Mouse (Mus musculus): ENCODE measurements at regions not wholly inside any gene's neighbourhood (a gene's known extent, or its start where the extent isn't known, plus 50 kb on each side); places are given as distances from the start of the nearest gene placed in this dataset.
A peak's percentile ranks its signal among the peaks of the same experiment; 100 is the strongest.

DNA sequence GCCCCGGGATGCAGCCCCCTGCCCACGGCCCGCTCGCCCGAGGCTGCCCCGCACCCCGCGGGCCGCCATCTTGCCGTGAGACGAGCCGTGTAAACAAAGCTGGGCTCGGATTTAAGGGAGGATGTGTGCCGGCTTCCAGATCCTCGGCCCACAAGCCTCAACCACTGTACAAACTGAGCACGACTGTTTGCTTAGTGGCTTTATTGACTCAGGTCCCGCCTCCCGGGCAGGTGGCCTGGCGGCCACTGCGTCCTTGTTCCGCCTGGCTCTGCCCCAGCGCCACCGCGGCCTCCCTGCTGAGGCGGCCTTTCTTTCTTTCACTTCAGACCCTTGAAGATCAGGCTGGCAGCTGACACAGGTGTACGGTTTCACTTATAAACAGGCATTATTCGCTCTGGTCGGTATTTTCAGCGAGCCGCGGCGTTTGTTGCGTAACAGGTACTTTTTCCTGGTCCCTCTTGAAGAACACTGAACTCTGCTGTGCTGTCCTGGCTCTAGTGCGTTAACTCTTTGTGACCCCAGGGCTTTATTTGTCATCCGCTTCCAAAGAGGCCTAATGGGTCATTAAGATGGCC, 128.1 kb upstream of the Zfp706 start:
- peak overlapping the region; percentile 76 for H3K27ac ChIP-seq (ENCODE audit: low read length)
- H3K4me2 ChIP-seq (ENCODE audit: low read depth, low read length) = peak overlapping the region; percentile 79
- H3K9ac ChIP-seq (ENCODE audit: low read depth, low read length) = peak overlapping the region; percentile 57
- 4% methylated on average over 35 of the region's 35 CpGs for WGBS (ENCODE audit: insufficient replicate concordance)
- peak overlapping the region; percentile 67 for H3K4me3 ChIP-seq (ENCODE audit: low read depth, low read length)
- H3K4me1 ChIP-seq (ENCODE audit: control insufficient read depth, low read depth, low read length) = no peaks in the 10 kb centered on the region
- no peaks in the 10 kb centered on the region for H3K27me3 ChIP-seq (ENCODE audit: control insufficient read depth, insufficient read depth, low read depth, low read length)
- H3K36me3 ChIP-seq (ENCODE audit: control insufficient read depth, insufficient read depth) = no peaks in the 10 kb centered on the region
- ATAC-seq (ENCODE audit: low read depth) = peak; percentile 90
- H3K9me3 ChIP-seq (replicated peaks; ENCODE audit: control insufficient read depth, low read length) = no peaks in the 10 kb centered on the region

DNA sequence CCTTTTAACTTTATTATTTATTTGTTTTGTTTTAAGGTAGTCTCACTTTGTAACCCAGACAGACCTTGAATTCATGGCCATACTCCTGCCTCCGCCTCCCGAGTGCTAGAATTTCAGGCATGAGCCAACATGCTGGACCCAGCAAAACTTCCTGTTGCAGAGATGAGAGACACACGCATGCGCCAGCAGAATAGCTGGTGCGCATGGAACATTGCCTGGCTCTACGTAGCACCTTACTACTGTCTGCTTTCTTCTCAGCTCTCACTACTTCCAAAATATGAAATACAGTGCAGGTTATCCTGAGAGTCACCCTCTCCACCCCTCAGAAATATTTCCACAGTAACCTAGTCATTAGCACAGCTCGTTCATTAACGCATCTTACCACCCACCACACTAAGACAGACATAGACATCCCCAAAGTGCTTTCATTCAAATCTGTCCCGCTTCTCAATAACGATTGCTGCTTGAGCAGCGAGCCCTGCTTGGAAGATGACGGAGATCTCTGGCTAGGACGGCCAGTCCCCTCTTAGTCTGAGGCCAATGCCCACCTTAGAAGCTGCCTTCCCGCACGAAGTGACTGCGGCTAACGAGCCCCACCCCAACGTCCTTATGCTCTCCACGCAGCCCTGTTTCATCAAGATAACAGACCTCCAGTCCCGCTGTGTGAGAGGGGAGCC, 127.5 kb upstream of the Zfp706 start:
- Histone ChIP-seq H3K27me3 (ENCODE audit: control insufficient read depth, insufficient read depth, low read depth, low read length) (no peaks in the 10 kb centered on the region), H3K36me3 (ENCODE audit: control insufficient read depth, insufficient read depth) (no peaks in the 10 kb centered on the region), H3K9ac (ENCODE audit: low read depth, low read length) (peak overlapping the region; percentile 57), H3K4me3 (ENCODE audit: low read depth, low read length) (peak overlapping the region; percentile 67), H3K4me1 (ENCODE audit: control insufficient read depth, low read depth, low read length) (no peaks in the 10 kb centered on the region), H3K4me2 (ENCODE audit: low read depth, low read length) (peak overlapping the region; percentile 79), H3K27ac (ENCODE audit: low read length) (peak overlapping the region; percentile 76), H3K9me3 (replicated peaks; ENCODE audit: control insufficient read depth, low read length) (no peaks in the 10 kb centered on the region)
- 31% methylated on average over 20 of the region's 20 CpGs for WGBS (ENCODE audit: insufficient replicate concordance)
- 0 out of 2 replicates have a peak, but pooled peaks have one; percentile 12 for ATAC-seq (ENCODE audit: low read depth)

DNA sequence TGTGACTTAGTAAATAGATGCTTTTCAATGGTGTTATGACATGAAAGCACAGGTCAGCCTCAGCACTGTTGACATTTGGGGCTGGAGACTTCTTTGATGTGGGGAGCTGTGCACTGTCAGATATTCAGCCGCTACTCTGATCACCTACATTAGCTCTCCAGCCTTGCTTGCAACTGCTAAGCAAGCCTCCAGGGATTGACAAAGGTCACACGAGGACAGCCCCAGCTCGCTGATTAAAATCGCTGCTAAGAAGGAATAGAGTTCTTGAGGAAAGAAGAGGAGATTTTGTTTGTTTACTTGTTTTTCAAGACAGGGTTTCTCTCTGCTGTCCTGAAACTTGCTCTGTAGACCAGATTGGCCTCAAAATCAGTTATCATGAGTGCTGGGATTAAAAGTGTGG, 126.8 kb upstream of the Zfp706 start:
- Histone ChIP-seq H3K9ac (ENCODE audit: low read depth, low read length) (no peak overlapping the region), H3K27ac (ENCODE audit: low read length) (no peak overlapping the region), H3K9me3 (replicated peaks; ENCODE audit: control insufficient read depth, low read length) (no peaks in the 10 kb centered on the region), H3K27me3 (ENCODE audit: control insufficient read depth, insufficient read depth, low read depth, low read length) (no peaks in the 10 kb centered on the region), H3K36me3 (ENCODE audit: control insufficient read depth, insufficient read depth) (no peaks in the 10 kb centered on the region), H3K4me3 (ENCODE audit: low read depth, low read length) (no peak overlapping the region), H3K4me2 (ENCODE audit: low read depth, low read length) (no peak overlapping the region), H3K4me1 (ENCODE audit: control insufficient read depth, low read depth, low read length) (no peaks in the 10 kb centered on the region)
- WGBS (ENCODE audit: insufficient replicate concordance) = 52% methylated on average over 4 of the region's 4 CpGs
- ATAC-seq (ENCODE audit: low read depth) = no peak

DNA sequence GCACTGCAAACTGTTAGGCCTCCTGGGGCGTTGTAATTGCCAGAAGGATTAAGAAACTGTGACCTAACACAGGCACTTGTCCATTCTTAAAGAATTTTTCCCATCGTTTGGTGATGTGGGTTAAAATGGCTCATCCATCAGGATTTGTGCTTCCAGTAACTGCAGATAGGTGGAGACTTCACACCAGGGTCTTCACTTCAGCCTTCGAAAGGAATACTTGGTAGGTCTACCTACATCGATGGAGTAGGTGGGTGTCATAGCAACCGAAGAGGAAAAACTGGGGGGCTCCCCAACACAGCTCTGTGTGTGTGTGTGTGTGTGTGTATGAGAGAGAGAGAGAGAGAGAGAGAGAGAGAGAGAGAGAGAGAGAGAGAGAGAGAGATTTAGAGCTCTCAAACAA, 126.3 kb upstream of the Zfp706 start:
- H3K9me3 ChIP-seq (replicated peaks; ENCODE audit: control insufficient read depth, low read length) = no peaks in the 10 kb centered on the region
- H3K27me3 ChIP-seq (ENCODE audit: control insufficient read depth, insufficient read depth, low read depth, low read length) = no peaks in the 10 kb centered on the region
- no peak overlapping the region for H3K4me3 ChIP-seq (ENCODE audit: low read depth, low read length)
- no peak overlapping the region for H3K9ac ChIP-seq (ENCODE audit: low read depth, low read length)
- no peak overlapping the region for H3K27ac ChIP-seq (ENCODE audit: low read length)
- H3K4me2 ChIP-seq (ENCODE audit: low read depth, low read length) = no peak overlapping the region
- H3K4me1 ChIP-seq (ENCODE audit: control insufficient read depth, low read depth, low read length) = no peaks in the 10 kb centered on the region
- no peak for ATAC-seq (ENCODE audit: low read depth)
- H3K36me3 ChIP-seq (ENCODE audit: control insufficient read depth, insufficient read depth) = no peaks in the 10 kb centered on the region
- WGBS (ENCODE audit: insufficient replicate concordance) = 49% methylated on average over 5 of the region's 5 CpGs

DNA sequence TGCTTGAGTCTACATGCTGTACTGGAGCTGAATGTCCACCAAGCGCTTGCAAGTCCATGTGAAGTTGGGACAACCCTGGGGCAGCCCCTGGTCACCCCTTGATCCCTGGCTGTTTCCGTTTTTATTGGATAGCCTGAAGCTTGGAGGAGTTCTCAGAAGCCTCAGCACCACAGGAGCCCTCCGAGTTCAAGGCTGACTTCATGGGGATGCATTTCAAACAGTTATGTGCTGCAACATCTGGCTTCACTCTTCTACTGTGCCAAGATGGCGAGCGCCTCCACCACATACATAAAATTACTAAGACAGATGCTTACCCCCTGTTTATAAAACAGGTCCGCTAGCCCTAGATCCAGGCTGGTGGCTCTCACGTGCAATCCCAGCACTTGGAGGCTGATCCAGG, 120.1 kb upstream of the Zfp706 start:
- 64% methylated on average over 7 of the region's 7 CpGs for WGBS (ENCODE audit: insufficient replicate concordance)
- no peak for ATAC-seq (ENCODE audit: low read depth)

DNA sequence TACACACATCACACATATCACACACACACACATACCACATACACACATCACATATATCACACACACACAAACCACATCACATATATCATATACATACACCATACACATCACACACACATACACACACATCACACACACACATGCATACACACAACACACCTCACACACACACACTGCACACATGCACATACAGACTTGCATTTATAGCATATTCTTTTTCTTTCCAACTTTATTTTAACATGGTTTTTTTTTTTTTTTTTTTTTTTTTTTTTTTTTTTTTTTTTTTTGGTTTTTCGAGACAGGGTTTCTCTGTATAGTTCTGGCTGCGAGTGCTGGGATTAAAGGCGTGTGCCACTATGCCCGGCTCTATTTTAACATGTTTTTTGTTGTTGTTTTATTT, 119.6 kb upstream of the Zfp706 start:
- Histone ChIP-seq H3K9ac (ENCODE audit: low read depth, low read length) (no peak overlapping the region), H3K27ac (ENCODE audit: low read length) (no peak overlapping the region), H3K36me3 (ENCODE audit: control insufficient read depth, insufficient read depth) (no peaks in the 10 kb centered on the region), H3K4me1 (ENCODE audit: control insufficient read depth, low read depth, low read length) (no peaks in the 10 kb centered on the region), H3K4me2 (ENCODE audit: low read depth, low read length) (no peak overlapping the region), H3K4me3 (ENCODE audit: low read depth, low read length) (no peak overlapping the region), H3K9me3 (replicated peaks; ENCODE audit: control insufficient read depth, low read length) (no peaks in the 10 kb centered on the region), H3K27me3 (ENCODE audit: control insufficient read depth, insufficient read depth, low read depth, low read length) (no peaks in the 10 kb centered on the region)
- WGBS (ENCODE audit: insufficient replicate concordance) = 58% methylated on average over 4 of the region's 4 CpGs
- no peak for ATAC-seq (ENCODE audit: low read depth)

More for the DNA sequence above, 120.1 kb upstream of the Zfp706 start:
- Histone ChIP-seq H3K9ac (ENCODE audit: low read depth, low read length) (no peak overlapping the region), H3K4me2 (ENCODE audit: low read depth, low read length) (no peak overlapping the region), H3K36me3 (ENCODE audit: control insufficient read depth, insufficient read depth) (no peaks in the 10 kb centered on the region), H3K4me3 (ENCODE audit: low read depth, low read length) (no peak overlapping the region), H3K27ac (ENCODE audit: low read length) (no peak overlapping the region), H3K27me3 (ENCODE audit: control insufficient read depth, insufficient read depth, low read depth, low read length) (no peaks in the 10 kb centered on the region), H3K4me1 (ENCODE audit: control insufficient read depth, low read depth, low read length) (no peaks in the 10 kb centered on the region), H3K9me3 (replicated peaks; ENCODE audit: control insufficient read depth, low read length) (no peaks in the 10 kb centered on the region)

DNA sequence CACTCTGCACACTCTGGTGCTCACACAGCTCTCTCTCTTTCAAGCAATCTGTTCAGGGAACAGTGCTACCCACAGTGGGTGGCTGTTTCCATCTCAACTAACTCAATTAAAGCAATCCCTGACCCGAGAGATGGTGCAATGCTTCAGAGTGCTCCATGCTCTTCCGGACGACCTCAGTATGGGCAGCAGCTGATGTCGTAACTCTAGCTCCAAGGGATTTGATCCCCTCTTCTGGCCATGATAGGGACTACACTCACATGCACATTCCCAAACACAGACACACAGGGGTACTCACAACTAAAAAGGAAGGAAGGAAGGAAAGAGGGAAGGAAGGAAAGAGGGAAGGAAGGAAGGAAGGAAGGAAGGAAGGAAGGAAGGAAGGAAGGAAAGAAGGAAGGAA, 118.2 kb upstream of the Zfp706 start:
- no peak for ATAC-seq (ENCODE audit: low read depth)
- Histone ChIP-seq H3K27me3 (ENCODE audit: control insufficient read depth, insufficient read depth, low read depth, low read length) (no peaks in the 10 kb centered on the region), H3K4me3 (ENCODE audit: low read depth, low read length) (no peak overlapping the region), H3K4me1 (ENCODE audit: control insufficient read depth, low read depth, low read length) (no peaks in the 10 kb centered on the region), H3K27ac (ENCODE audit: low read length) (no peak overlapping the region), H3K9me3 (replicated peaks; ENCODE audit: control insufficient read depth, low read length) (no peaks in the 10 kb centered on the region), H3K9ac (ENCODE audit: low read depth, low read length) (no peak overlapping the region), H3K36me3 (ENCODE audit: control insufficient read depth, insufficient read depth) (no peaks in the 10 kb centered on the region), H3K4me2 (ENCODE audit: low read depth, low read length) (no peak overlapping the region)
- WGBS (ENCODE audit: insufficient replicate concordance) = 63% methylated on average over 4 of the region's 4 CpGs

DNA sequence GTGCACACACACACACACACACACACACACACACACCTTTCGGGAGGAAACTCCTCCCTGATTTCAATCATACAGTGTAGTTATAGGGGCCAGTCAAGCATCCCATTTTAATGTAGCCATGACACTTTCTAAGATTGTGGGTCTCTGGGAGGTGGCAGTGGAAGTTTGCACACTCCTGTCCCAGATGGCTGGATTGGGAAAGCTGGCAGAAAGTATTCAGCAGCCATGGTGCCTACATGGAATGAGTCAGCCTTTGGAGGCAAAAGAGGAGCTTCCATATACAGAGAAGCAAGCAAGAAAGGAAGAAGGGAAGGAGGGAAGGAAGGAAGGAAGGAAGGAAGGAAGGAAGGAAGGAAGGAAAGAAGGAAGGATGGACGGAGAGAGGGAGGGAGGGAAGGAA, 117.4 kb upstream of the Zfp706 start:
- no peaks in the 10 kb centered on the region for H3K36me3 ChIP-seq (ENCODE audit: control insufficient read depth, insufficient read depth)
- no peaks in the 10 kb centered on the region for H3K27me3 ChIP-seq (ENCODE audit: control insufficient read depth, insufficient read depth, low read depth, low read length)
- 67% methylated on average over 2 of the region's 2 CpGs for WGBS (ENCODE audit: insufficient replicate concordance)
- no peak overlapping the region for H3K4me3 ChIP-seq (ENCODE audit: low read depth, low read length)
- H3K4me1 ChIP-seq (ENCODE audit: control insufficient read depth, low read depth, low read length) = no peaks in the 10 kb centered on the region
- no peak for ATAC-seq (ENCODE audit: low read depth)
- H3K27ac ChIP-seq (ENCODE audit: low read length) = no peak overlapping the region
- no peaks in the 10 kb centered on the region for H3K9me3 ChIP-seq (replicated peaks; ENCODE audit: control insufficient read depth, low read length)
- H3K9ac ChIP-seq (ENCODE audit: low read depth, low read length) = no peak overlapping the region
- no peak overlapping the region for H3K4me2 ChIP-seq (ENCODE audit: low read depth, low read length)

DNA sequence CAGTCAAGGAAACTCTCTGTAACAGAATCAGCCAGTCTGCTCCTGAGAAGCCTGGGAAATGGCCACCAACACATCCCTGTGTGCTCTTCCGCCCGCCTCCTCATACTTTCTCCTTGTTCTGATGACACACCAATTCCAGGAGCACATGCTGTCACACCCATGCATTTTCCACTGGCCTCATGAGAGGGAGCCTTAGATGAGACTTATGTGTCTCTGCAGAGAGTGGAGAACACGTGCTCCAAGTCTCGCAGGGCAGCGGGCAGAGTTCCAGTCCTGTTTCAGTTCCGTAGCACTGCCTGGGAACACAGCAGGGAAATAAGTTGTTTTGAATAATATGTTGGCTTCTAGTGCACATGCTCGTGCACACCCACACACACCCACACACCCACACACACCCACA, 116.7 kb upstream of the Zfp706 start:
- H3K9ac ChIP-seq (ENCODE audit: low read depth, low read length) = no peak overlapping the region
- WGBS (ENCODE audit: insufficient replicate concordance) = 74% methylated on average over 7 of the region's 7 CpGs
- no peak overlapping the region for H3K4me2 ChIP-seq (ENCODE audit: low read depth, low read length)
- no peak overlapping the region for H3K27ac ChIP-seq (ENCODE audit: low read length)
- no peaks in the 10 kb centered on the region for H3K9me3 ChIP-seq (replicated peaks; ENCODE audit: control insufficient read depth, low read length)
- H3K36me3 ChIP-seq (ENCODE audit: control insufficient read depth, insufficient read depth) = no peaks in the 10 kb centered on the region
- no peaks in the 10 kb centered on the region for H3K4me1 ChIP-seq (ENCODE audit: control insufficient read depth, low read depth, low read length)
- ATAC-seq (ENCODE audit: low read depth) = no peak
- no peaks in the 10 kb centered on the region for H3K27me3 ChIP-seq (ENCODE audit: control insufficient read depth, insufficient read depth, low read depth, low read length)
- H3K4me3 ChIP-seq (ENCODE audit: low read depth, low read length) = no peak overlapping the region
